Mouse (Mus musculus) ES-Bruce4 (cell line): ENCODE results near the gene Agpat1.

Source experiments
- CTCF ChIP-seq: IDR thresholded peaks from one replicate; pipeline ENCODE4 v1.8.1; 2011; ENCODE audit warnings: low read depth, low read length
- POLR2A ChIP-seq: IDR thresholded peaks from one replicate; pipeline ENCODE4 v1.8.1; 2011; ENCODE audit warnings: low read length; ENCODE audit not compliant: insufficient read depth

DNA sequence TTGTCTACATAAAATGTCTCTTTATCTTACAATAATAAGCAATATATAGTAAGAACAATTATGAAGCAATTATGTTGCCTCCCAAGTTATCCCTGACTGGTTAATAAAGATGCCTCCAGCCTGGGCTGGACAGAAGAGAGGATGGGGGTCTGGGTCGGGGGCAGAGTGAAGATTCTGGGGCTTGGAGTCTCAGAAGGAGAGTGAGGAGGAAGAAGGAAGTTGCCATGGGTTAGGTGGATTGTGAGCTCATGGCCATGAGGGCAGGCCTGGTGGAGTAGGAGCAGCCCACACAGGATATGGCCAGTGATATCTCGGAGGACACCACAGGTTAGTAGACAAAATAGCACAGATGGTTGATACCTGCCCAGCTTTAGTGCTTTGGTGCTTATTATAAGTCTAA, 54.1 kb downstream of the Agpat1 start:
- TF ChIP-seq POLR2A: no peak
- TF ChIP-seq CTCF: no peak
